Mouse (Mus musculus) CH12.LX (cell line): Measurements from ENCODE around the gene Lrfn4.

Source experiments
- CHD1 ChIP-seq: IDR thresholded peaks from 2 replicates; pipeline ENCODE4 v1.6.1; 2012; ENCODE audit warnings: low read depth, low read length, improper control_type of control experiment, inconsistent platforms
- CTCF ChIP-seq, 2 experiments: IDR thresholded peaks in 1 of 2; conservative IDR thresholded peaks in 1 of 2; 2 replicates each; pipeline ENCODE4 v1.5.1; 2011 to 2012; ENCODE audit warnings: low read depth in 2 of 2, low read length in 2 of 2, improper control_type of control experiment in 1 of 2, inconsistent platforms in 1 of 2, mild to moderate bottlenecking in 1 of 2, moderate library complexity in 1 of 2
- EP300 ChIP-seq: IDR thresholded peaks from 2 replicates; pipeline ENCODE4 v1.6.1; 2011; ENCODE audit warnings: low read length, improper control_type of control experiment
- GABPA ChIP-seq: IDR thresholded peaks from 2 replicates; pipeline ENCODE4 v1.6.1; 2012; ENCODE audit warnings: low read depth, low read length, improper control_type of control experiment, inconsistent platforms; ENCODE audit not compliant: insufficient replicate concordance
- JUND ChIP-seq: conservative IDR thresholded peaks from 2 replicates; pipeline ENCODE4 v1.6.1; 2011; ENCODE audit warnings: low read depth, low read length, improper control_type of control experiment
- KAT2A ChIP-seq: IDR thresholded peaks from 2 replicates; pipeline ENCODE4 v1.6.1; 2012; ENCODE audit warnings: low read length, improper control_type of control experiment, inconsistent platforms; ENCODE audit not compliant: insufficient replicate concordance
- MAX ChIP-seq: IDR thresholded peaks from 2 replicates; pipeline ENCODE4 v1.6.1; 2011; ENCODE audit warnings: low read length, improper control_type of control experiment
- MXI1 ChIP-seq: IDR thresholded peaks from 2 replicates; pipeline ENCODE4 v1.6.1; 2011; ENCODE audit warnings: mild to moderate bottlenecking, low read depth, low read length, improper control_type of control experiment
- POLR2A ChIP-seq: IDR thresholded peaks from 2 replicates; pipeline ENCODE4 v1.6.1; 2011; ENCODE audit warnings: low read depth, mild to moderate bottlenecking, improper control_type of control experiment, low read length
- POLR2AphosphoS2 ChIP-seq: IDR thresholded peaks from 2 replicates; pipeline ENCODE4 v1.6.1; 2011; ENCODE audit warnings: low read depth, low read length, improper control_type of control experiment
- USF1 ChIP-seq: IDR thresholded peaks from 2 replicates; pipeline ENCODE4 v1.6.1; 2014; ENCODE audit warnings: low read depth, mild to moderate bottlenecking, inconsistent platforms, low read length, improper control_type of control experiment
- ZC3H11A ChIP-seq: IDR thresholded peaks from 2 replicates; pipeline ENCODE4 v1.6.1; 2012; ENCODE audit warnings: low read depth, mild to moderate bottlenecking, inconsistent platforms, low read length, improper control_type of control experiment

- TF ChIP-seq POLR2A (no peak), USF1 (no peak), ZC3H11A (no peak), GABPA (no peak), EP300 (no peak), CHD1 (no peak), CTCF (conservative IDR thresholded peaks at IDR 0.05 in 1 of 2, IDR thresholded peaks at IDR 0.05 in 1 of 2; ENCODE audit: low read depth in 2 of 2, low read length in 2 of 2) (peak in 1 of 2 experiments; percentile 41; a peak in 2 of 4 replicates), POLR2AphosphoS2 (no peak), MAX (no peak), JUND (no peak), KAT2A (no peak), MXI1 (no peak)
These were observed 42.2 kb downstream of the Lrfn4 start for GRCm38 (mm10) chr19:4573241-4573640.
